Mouse (Mus musculus): Measurements from ENCODE around the gene Fdx1.

Gene Fdx1

GRCm38 (mm10) chr9:51906938-51907337 is 56.4 kb downstream of the Fdx1 start:
- DNase-seq (ENCODE audit: low read depth), result no peak

All from naive thymus-derived CD4-positive, alpha-beta T cell, adult 2 months (primary cell).